Mouse (Mus musculus): ENCODE measurements at regions not wholly inside any gene's neighbourhood (a gene's known extent, or its start where the extent isn't known, plus 50 kb on each side); places are given as distances from the start of the nearest gene placed in this dataset.
A peak's percentile ranks its signal among the peaks of the same experiment; 100 is the strongest.

- H3K36me3 ChIP-seq = no peaks in the 10 kb centered on the region
- H3K9ac ChIP-seq (replicated peaks) = no peak overlapping the region
- H3K4me1 ChIP-seq (replicated peaks) = no peaks in the 10 kb centered on the region
- H3K4me2 ChIP-seq = no peak overlapping the region
- H3K9me3 ChIP-seq = no peaks in the 10 kb centered on the region
- H3K27me3 ChIP-seq = no peaks in the 10 kb centered on the region
- 71% methylated on average over 3 of the region's 3 CpGs for WGBS
- no peak for ATAC-seq (ENCODE audit: insufficient number of reproducible peaks, insufficient read depth, low FRiP score, low TSS enrichment, low read depth)
- no peak overlapping the region for H3K27ac ChIP-seq
- no peak overlapping the region for H3K4me3 ChIP-seq (replicated peaks)
These were observed 102.1 kb upstream of the Mki67 start for GRCm38 (mm10) chr7:135818298-135818697.

DNA sequence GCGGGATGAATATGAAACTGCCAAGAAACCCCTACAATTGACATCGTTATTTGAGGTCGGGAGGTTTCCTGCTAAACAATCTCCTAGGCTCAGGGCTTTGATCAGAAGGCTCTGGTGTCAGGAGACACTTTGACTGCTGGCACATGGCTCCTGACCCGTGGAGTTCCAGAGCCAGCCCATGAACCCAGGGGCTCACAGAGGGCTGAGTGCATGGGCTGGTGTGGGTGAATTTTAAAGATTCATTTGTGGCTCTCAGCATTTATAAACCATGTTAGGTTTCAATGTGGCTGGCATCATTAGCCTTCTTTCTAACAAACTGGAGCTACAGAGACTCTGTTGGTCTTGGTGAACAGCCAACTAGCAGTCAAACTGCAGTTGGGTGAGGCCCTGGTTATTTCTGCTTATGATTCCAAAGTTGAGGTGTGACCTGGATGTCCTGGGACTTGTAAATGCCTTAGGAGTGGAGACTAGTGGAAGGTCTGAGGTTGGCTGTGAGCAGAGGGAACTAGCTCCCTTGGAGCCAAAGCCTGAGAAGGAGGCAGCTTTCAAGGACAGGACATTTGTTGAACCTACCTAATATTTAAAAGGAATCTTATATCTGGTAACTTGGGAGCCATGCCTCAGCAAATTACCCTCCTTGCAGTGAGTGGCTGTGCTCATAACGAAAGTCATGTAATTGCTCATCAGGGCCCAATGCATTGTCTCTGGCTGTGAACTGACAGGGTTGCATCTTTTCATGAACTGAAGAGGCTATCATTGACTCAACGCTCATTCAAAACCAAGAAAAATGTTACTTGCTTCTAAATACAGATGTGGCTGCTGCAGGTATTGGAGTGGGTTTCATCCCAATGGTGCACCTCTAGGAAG is 108.0 kb upstream of the Mki67 start:
- no peak overlapping the region for H3K4me3 ChIP-seq (replicated peaks)
- no peaks in the 10 kb centered on the region for H3K36me3 ChIP-seq
- peak overlapping the region; percentile 60 for H3K27ac ChIP-seq
- H3K4me1 ChIP-seq (replicated peaks) = no peaks in the 10 kb centered on the region
- 52% methylated on average over 6 of the region's 6 CpGs for WGBS
- no peak for ATAC-seq (ENCODE audit: insufficient number of reproducible peaks, insufficient read depth, low FRiP score, low TSS enrichment, low read depth)
- H3K9ac ChIP-seq (replicated peaks) = no peak overlapping the region
- H3K4me2 ChIP-seq = no peak overlapping the region
- H3K27me3 ChIP-seq = no peaks in the 10 kb centered on the region
- H3K9me3 ChIP-seq = no peaks in the 10 kb centered on the region

DNA sequence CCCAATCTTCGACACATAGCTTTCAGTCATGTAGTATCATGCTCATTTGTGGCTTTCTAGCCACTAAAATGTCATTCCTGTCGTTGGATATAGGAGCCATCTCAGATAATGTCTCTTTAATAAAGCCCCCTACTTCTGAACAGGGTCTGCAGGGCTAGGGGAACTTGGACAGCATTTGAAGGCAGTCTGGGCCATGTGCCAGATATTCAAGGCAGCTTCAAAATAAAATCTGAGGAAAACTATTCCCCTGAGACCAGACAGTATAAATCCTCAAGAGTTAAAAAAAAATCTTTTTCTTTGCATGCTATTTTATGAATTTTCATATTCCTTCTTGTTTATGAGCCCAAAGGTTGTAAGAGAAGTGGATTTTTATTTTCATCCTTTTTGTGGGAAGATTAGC is 113.1 kb upstream of the Mki67 start:
- Histone ChIP-seq H3K9ac (replicated peaks) (no peak overlapping the region), H3K9me3 (no peaks in the 10 kb centered on the region), H3K4me2 (no peak overlapping the region), H3K4me1 (replicated peaks) (peaks cover 9% of the 10 kb centered on the region), H3K27me3 (peaks cover 9% of the 10 kb centered on the region; the same call in 1 of the 2 replicates), H3K27ac (no peak overlapping the region), H3K4me3 (replicated peaks) (no peak overlapping the region), H3K36me3 (no peaks in the 10 kb centered on the region)
- ATAC-seq (ENCODE audit: insufficient number of reproducible peaks, insufficient read depth, low FRiP score, low TSS enrichment, low read depth) = no peak
- WGBS = 69% methylated on average over 2 of the region's 2 CpGs

GRCm38 (mm10) chr7:135833425-135833824 is 117.3 kb upstream of the Mki67 start:
- H3K4me2 ChIP-seq = no peak overlapping the region
- peaks cover 25% of the 10 kb centered on the region for H3K4me1 ChIP-seq (replicated peaks)
- ATAC-seq (ENCODE audit: insufficient number of reproducible peaks, insufficient read depth, low FRiP score, low TSS enrichment, low read depth) = no peak
- H3K27me3 ChIP-seq = peaks cover 29% of the 10 kb centered on the region
- no peak overlapping the region for H3K27ac ChIP-seq
- no peaks in the 10 kb centered on the region for H3K36me3 ChIP-seq
- no peak overlapping the region for H3K9ac ChIP-seq (replicated peaks)
- no peak overlapping the region for H3K4me3 ChIP-seq (replicated peaks)
- 71% methylated on average over 9 of the region's 9 CpGs for WGBS
- H3K9me3 ChIP-seq = no peaks in the 10 kb centered on the region

- H3K4me1 ChIP-seq (replicated peaks) = peaks cover 25% of the 10 kb centered on the region
- no peak overlapping the region for H3K9ac ChIP-seq (replicated peaks)
- no peaks in the 10 kb centered on the region for H3K9me3 ChIP-seq
- peak; percentile 93 for ATAC-seq (ENCODE audit: insufficient number of reproducible peaks, insufficient read depth, low FRiP score, low TSS enrichment, low read depth)
- no peak overlapping the region for H3K4me2 ChIP-seq
- H3K36me3 ChIP-seq = no peaks in the 10 kb centered on the region
- 38% methylated on average over 12 of the region's 12 CpGs for WGBS
- no peak overlapping the region for H3K27ac ChIP-seq
- H3K4me3 ChIP-seq (replicated peaks) = no peak overlapping the region
- peaks cover 32% of the 10 kb centered on the region for H3K27me3 ChIP-seq
These were observed 120.9 kb upstream of the Mki67 start for GRCm38 (mm10) chr7:135836808-135837733.

DNA sequence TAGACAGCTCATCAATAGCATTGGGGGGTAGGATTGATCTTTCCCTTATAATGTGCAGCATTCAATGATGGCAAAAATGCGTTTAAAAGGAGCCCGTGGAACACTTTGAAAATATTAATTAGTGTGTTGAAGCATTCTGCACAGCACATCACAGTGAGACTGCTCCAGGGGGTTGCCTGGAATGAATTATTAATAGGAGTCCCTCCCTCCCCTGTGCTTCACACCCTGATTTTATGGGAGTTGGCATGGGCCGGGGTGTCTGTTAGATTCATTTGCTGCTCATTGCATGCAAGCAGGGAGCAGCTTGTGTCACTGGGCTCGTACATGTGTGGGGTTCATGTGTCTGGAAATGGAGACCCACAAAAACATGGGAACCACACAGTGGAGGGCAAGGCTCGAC is 127.9 kb upstream of the Mki67 start:
- WGBS = 47% methylated on average over 5 of the region's 5 CpGs
- Histone ChIP-seq H3K36me3 (no peaks in the 10 kb centered on the region), H3K9ac (replicated peaks) (no peak overlapping the region), H3K27ac (no peak overlapping the region), H3K27me3 (peaks cover 16% of the 10 kb centered on the region; the same call in 1 of the 2 replicates), H3K4me1 (replicated peaks) (peaks cover 52% of the 10 kb centered on the region), H3K9me3 (no peaks in the 10 kb centered on the region), H3K4me2 (no peak overlapping the region), H3K4me3 (replicated peaks) (no peak overlapping the region)
- no peak for ATAC-seq (ENCODE audit: insufficient number of reproducible peaks, insufficient read depth, low FRiP score, low TSS enrichment, low read depth)

DNA sequence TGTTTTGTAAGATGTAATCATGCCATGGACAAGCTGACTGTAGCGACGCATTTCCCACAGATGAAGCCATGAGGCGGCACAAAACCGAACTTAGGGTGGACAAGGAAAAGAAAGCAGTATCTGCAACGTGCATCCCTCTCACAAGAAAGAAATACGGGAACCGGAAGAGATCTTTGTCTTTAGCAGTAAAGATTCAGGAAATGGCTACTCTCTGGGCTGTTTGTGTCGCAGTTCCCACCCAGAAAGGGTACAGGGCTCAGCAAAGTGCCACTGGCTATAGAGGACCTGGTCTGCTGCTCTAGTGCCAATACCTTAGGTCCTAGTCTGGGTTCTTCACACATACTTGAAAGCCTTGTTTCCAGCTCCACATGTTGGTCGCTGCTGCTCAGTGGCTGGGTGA is 131.1 kb upstream of the Mki67 start:
- H3K4me2 ChIP-seq = no peak overlapping the region
- 66% methylated on average over 9 of the region's 9 CpGs for WGBS
- H3K4me3 ChIP-seq (replicated peaks) = no peak overlapping the region
- H3K9me3 ChIP-seq = no peaks in the 10 kb centered on the region
- peak overlapping the region; percentile 77 for H3K27ac ChIP-seq
- ATAC-seq (ENCODE audit: insufficient number of reproducible peaks, insufficient read depth, low FRiP score, low TSS enrichment, low read depth) = no peak
- no peak overlapping the region for H3K9ac ChIP-seq (replicated peaks)
- H3K4me1 ChIP-seq (replicated peaks) = peaks cover 57% of the 10 kb centered on the region
- peaks cover 27% of the 10 kb centered on the region for H3K27me3 ChIP-seq
- H3K36me3 ChIP-seq = no peaks in the 10 kb centered on the region

- H3K27me3 ChIP-seq = peaks cover 31% of the 10 kb centered on the region
- 5% methylated on average over 4 of the region's 4 CpGs for WGBS
- H3K4me2 ChIP-seq = peak overlapping the region; percentile 5; the same call in 1 of the 2 replicates
- no peak overlapping the region for H3K9ac ChIP-seq (replicated peaks)
- no peak overlapping the region for H3K4me3 ChIP-seq (replicated peaks)
- H3K9me3 ChIP-seq = no peaks in the 10 kb centered on the region
- H3K4me1 ChIP-seq (replicated peaks) = peaks cover 59% of the 10 kb centered on the region
- peak; percentile 70; the same call in 1 of the 2 replicates for ATAC-seq (ENCODE audit: insufficient number of reproducible peaks, insufficient read depth, low FRiP score, low TSS enrichment, low read depth)
- no peaks in the 10 kb centered on the region for H3K36me3 ChIP-seq
- H3K27ac ChIP-seq = peak overlapping the region; percentile 77
These were observed 132.0 kb upstream of the Mki67 start for GRCm38 (mm10) chr7:135848170-135848569.

GRCm38 (mm10) chr7:135848833-135849232 is 132.7 kb upstream of the Mki67 start:
- Histone ChIP-seq H3K27me3 (peaks cover 36% of the 10 kb centered on the region), H3K4me2 (no peak overlapping the region), H3K27ac (peak overlapping the region; percentile 77), H3K9me3 (no peaks in the 10 kb centered on the region), H3K36me3 (no peaks in the 10 kb centered on the region), H3K4me3 (replicated peaks) (no peak overlapping the region), H3K9ac (replicated peaks) (no peak overlapping the region), H3K4me1 (replicated peaks) (peaks cover 59% of the 10 kb centered on the region)
- ATAC-seq (ENCODE audit: insufficient number of reproducible peaks, insufficient read depth, low FRiP score, low TSS enrichment, low read depth) = no peak
- WGBS = 55% methylated on average over 5 of the region's 5 CpGs

DNA sequence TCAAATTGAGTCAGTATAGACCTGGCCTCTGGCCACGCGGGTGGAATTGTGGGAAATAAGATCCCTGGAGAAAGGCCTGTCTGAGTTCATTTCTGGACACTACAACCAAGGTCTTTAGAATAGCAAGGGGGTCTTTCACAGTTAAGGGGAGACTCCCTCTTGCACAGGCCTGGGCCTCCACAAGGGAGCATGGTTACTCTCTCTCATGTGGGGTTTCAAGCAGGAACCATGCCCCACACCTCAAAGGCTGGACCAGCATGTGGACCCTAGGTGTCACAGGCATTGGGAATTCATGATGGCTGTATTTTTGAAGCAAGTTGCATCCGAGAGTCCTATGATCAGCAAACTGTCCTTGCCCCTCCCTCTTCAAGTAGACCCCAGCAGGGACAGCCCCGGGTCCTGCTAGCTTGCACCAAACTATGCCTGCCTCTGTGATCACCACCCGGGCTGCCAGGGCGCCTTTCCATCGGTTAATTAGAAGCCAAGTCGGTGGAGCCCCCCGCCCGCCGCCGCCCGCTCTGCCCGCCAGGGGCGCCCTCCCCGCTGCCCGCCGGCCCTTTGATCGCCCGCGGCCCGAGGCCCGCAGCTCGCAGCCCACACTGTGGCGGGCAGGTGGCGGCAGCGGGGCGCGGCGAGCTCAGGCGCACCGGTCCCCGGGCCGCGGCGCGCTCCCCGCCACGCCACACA is 137.1 kb upstream of the Mki67 start:
- H3K9ac ChIP-seq (replicated peaks) = peak overlapping the region; percentile 40; the same call in 1 of the 2 replicates
- peaks cover 51% of the 10 kb centered on the region for H3K27me3 ChIP-seq
- H3K4me2 ChIP-seq = peak overlapping the region; percentile 56
- peak; percentile 49; the same call in 1 of the 2 replicates for ATAC-seq (ENCODE audit: insufficient number of reproducible peaks, insufficient read depth, low FRiP score, low TSS enrichment, low read depth)
- peak overlapping the region; percentile 31 for H3K4me3 ChIP-seq (replicated peaks)
- H3K36me3 ChIP-seq = no peaks in the 10 kb centered on the region
- 0 out of 2 replicates have a peak overlapping the region, but pooled peaks have one; percentile 8 for H3K27ac ChIP-seq
- H3K9me3 ChIP-seq = no peaks in the 10 kb centered on the region
- 5% methylated on average over 39 of the region's 39 CpGs for WGBS
- H3K4me1 ChIP-seq (replicated peaks) = peaks cover 30% of the 10 kb centered on the region
